Mouse (Mus musculus) large intestine, adult 2 months (tissue): ENCODE measurements around the gene Lrrc75b. TPM values are rescaled to one million over a fixed set of nuclear protein-coding genes. Genes with fewer than 3 reads are reported as not detected.
"Not testable (repeated sequence)": the region's sequence is repeated elsewhere in the genome, so short reads cannot be mapped to it uniquely, and the experiment has no call there.

ENCODE experiments used
- DNase-seq: peaks from one replicate; pipeline ENCODE4 v3.0.0-alpha.2; 2012; ENCODE audit warnings: low read depth, low spot score
- WGBS: fragments of 180-500 bp; shearing (Covaris S2); methylation state at CpG from one replicate; pipeline ENCODE4 v1.1.7; 2018; 5-methylcytosine and 5-hydroxymethylcytosine counted together
- polyA plus RNA-seq: library from polyadenylated mRNA; depleted of rRNA; stranded (reverse); fragments of >200 nt; gene quantifications from 2 replicates; pipeline ENCODE4 v1.2.3, GENCODE M21; 2012; rRNA removed

Lrrc75b gene
- polyA plus RNA-seq, 1 experiment: 1.0 TPM

DNA sequence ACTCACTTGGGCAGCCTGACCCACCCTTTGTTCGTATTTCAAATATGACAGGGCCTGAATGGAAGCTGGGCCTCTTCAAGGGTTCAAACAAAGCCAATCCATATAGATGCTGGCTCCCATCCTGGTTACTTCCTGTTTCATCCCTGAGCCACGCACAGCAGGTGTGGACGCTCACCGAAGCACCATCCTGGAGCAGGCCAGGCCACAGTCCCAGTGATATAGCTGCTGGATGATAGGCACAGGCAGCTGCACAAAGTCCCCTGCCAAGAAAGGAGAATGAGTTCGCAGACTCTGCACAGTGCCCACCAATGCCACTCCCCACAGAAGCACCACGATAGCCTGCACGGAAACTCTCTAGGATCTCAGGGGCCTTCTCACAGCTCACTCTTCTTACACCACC lies 48.2 kb downstream of the Lrrc75b start:
- no peak for DNase-seq
- WGBS: 76% methylated on average over 7 of the region's 7 CpGs

GRCm38 (mm10) chr10:75511060-75511459 lies 49.1 kb downstream of the Lrrc75b start:
- WGBS: 79% methylated on average over 9 of the region's 9 CpGs
- DNase-seq: no peak

GRCm38 (mm10) chr10:75510446-75510845 lies 49.7 kb downstream of the Lrrc75b start:
- no peak for DNase-seq
- 90% methylated on average over 7 of the region's 7 CpGs for WGBS

DNA sequence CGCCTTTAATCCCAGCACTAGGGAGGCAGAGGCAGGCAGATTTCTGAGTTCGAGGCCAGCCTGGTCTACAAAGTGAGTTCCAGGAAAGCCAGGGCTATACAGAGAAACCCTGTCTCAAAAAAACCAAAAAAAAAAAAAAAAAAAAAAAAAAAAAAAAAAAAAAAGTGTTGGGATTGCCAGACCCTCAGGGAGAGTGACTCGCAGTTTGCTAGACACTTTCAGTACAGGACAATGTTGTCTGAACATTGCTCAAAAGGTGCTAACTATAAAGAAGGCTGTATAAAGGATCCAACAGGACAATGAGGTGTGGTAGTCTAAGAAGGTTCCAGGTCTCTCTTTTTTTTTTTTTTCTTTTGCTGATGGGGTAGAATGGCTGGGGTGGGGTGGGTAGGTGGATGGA lies 54.2 kb downstream of the Lrrc75b start:
- not testable (repeated sequence) for DNase-seq
- 93% methylated on average over 3 of the region's 3 CpGs for WGBS

GRCm38 (mm10) chr10:75505130-75505495 lies 55.0 kb downstream of the Lrrc75b start:
- WGBS: 31% methylated on average over 3 of the region's 3 CpGs
- no peak for DNase-seq

- no peak for DNase-seq
Observed at GRCm38 (mm10) chr10:75504234-75505129, 55.6 kb downstream of the Lrrc75b start.

DNA sequence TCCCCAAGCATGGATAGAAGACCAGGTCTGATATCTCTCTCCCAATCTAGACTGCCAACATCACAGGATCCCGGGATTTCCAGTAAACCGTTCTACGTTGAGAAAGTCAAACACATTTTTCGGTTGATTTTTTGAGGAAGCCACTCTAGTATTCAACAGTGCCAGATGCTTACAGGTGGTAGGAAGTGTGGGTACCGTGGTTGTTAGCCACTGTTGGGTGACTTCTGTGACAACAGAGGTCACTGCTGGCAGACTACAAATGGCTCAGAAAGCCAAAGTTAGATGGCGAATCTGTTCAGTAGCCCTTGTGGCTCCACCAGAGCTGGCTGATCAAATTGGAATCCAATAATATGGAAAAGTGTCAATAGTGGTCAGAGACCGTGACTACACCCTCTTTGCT lies 56.4 kb downstream of the Lrrc75b start:
- no peak for DNase-seq
- WGBS: 89% methylated on average over 7 of the region's 7 CpGs

More at GRCm38 (mm10) chr10:75504234-75505129, 55.6 kb downstream of the Lrrc75b start:
- WGBS: 68% methylated on average over 8 of the region's 8 CpGs

GRCm38 (mm10) chr10:75501641-75502040 lies 58.5 kb downstream of the Lrrc75b start:
- DNase-seq: no peak
- 90% methylated on average over 1 of the region's 1 CpGs for WGBS

DNA sequence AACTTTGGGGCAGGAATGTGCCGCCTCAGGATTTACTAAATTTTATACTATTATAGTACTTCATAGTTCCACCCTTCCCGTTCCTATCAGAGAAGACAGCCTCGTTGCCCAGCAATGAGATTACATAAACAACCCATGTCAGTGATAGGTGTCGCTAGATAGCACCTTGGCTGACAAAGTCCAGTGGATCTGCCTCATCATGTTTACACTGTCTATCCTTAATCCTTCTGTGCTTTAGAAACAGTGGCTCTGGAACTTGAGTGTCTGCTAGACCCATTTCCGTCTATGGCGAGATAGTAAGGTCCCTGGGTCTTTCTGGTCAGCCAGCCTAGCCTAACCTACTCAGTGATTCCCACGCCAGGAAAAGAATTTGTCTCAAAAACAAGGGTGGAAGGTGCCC lies 59.8 kb downstream of the Lrrc75b start:
- WGBS: 37% methylated on average over 7 of the region's 7 CpGs
- DNase-seq: no peak

Other genes starting within 250 kb of the Lrrc75b start
- 2.4 and 3.6 TPM in 2 replicates for gene Adora2a, start 243.5 kb downstream of the Lrrc75b start, polyA plus RNA-seq
- gene Upb1, start 159.2 kb downstream of the Lrrc75b start, polyA plus RNA-seq: 1.1 and 1.3 TPM in 2 replicates
- gene Snrpd3, start 42.8 kb downstream of the Lrrc75b start, polyA plus RNA-seq: 30.6 and 44.8 TPM in 2 replicates
- gene Gucd1, start 42.4 kb downstream of the Lrrc75b start, polyA plus RNA-seq: 95.7 and 159 TPM in 2 replicates
- 370 and 634 TPM in 2 replicates for gene Ggt1, start 1.3 kb upstream of the Lrrc75b start, polyA plus RNA-seq
- 16.0 and 26.1 TPM in 2 replicates for gene Ggt5, start 29.0 kb upstream of the Lrrc75b start, polyA plus RNA-seq
- gene Susd2, start 83.7 kb upstream of the Lrrc75b start, polyA plus RNA-seq: 42.9 and 124 TPM in 2 replicates
- gene Cabin1, start 204.0 kb upstream of the Lrrc75b start, polyA plus RNA-seq: 20.3 and 36.0 TPM in 2 replicates
- gene Ddt, start 213.1 kb upstream of the Lrrc75b start, polyA plus RNA-seq: 81.4 and 104 TPM in 2 replicates
- 0.48 and 0.58 TPM in 2 replicates for gene Gm20441, start 220.6 kb upstream of the Lrrc75b start, polyA plus RNA-seq
- 48.6 and 59.5 TPM in 2 replicates for gene Gstt3, start 221.1 kb upstream of the Lrrc75b start, polyA plus RNA-seq
- 44.8 and 68.1 TPM in 2 replicates for gene Gstt1, start 238.3 kb upstream of the Lrrc75b start, polyA plus RNA-seq